Mouse (Mus musculus) lung, postnatal 0 days (tissue): ENCODE measurements around the gene Cpa5.

Source experiments
- CTCF ChIP-seq: IDR thresholded peaks from 2 replicates; pipeline ENCODE4 v1.5.1; 2016; ENCODE audit warnings: antibody characterized with exemption, mild to moderate bottlenecking
- EP300 ChIP-seq: IDR thresholded peaks from 2 replicates; pipeline ENCODE4 v1.6.1; 2016; ENCODE audit warnings: antibody characterized with exemption, mild to moderate bottlenecking, control low read depth

DNA sequence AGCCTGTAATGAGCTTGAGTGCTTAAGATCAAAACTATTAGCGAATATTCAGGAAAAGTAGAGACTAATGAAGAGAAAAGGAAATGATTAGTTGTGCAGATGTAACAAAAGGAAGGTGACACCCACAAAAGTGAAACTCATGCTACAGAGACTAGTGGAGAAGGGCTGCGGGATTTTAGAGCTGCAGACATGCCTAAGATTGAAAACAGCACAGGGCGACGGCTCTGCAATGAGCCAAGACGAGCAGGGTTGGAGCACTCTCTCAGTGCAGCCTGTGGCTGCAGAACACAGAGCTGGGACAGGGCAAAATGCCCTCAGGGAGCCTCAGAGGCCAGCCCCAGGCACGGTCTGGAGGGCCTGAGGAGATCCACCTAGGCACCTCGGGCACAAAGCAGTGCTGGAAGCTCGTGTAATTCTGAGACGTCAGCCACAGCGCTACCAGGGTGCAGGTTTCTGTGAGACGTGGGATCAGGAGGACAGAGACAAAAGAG, 64.5 kb downstream of the Cpa5 start:
- no peak for TF ChIP-seq CTCF
- no peak for TF ChIP-seq EP300
